Comparison of ENCODE assay signal across 12 mouse cellular contexts in genomic region chr8:70684291-70684690, GRCm38 (mm10). TPM values are rescaled to one million over a fixed set of nuclear protein-coding genes. Genes with fewer than 3 reads are reported as not detected.
A peak's percentile ranks its signal among the peaks of the same experiment; 100 is the strongest.
DNase-seq lines count a peak whose midpoint lies in the region; ATAC-seq lines count a peak whose summit lies in the region.
"Had no signal": no experiment of that assay in that cellular context is flagged by ENCODE, and none has a peak within 500 bp of the region (broad histone marks: within the 10 kb centered on the region; RNA-seq: fewer than 3 reads in every experiment).

No protein-coding gene starts in this region.

- ATAC-seq in midbrain, embryonic 14.5 days (ENCODE audit: low FRiP score, low TSS enrichment): no peak
- ATAC-seq: intestine, embryonic 16.5 days had no signal

- DNase-seq in CD4-positive helper T cell, adult 2 months (ENCODE audit: low read depth, low spot score): peak; percentile 88
- peak; percentile 90 for DNase-seq in CD4-positive, CD25-positive, alpha-beta regulatory T cell, adult 2 months (ENCODE audit: low read depth, low spot score)
- DNase-seq in frontal cortex, postnatal 36 days (ENCODE audit: low spot score in 2 of 2): peak; percentile 83 to 88
- peak; percentile 51 for DNase-seq in midbrain, embryonic 14.5 days
- DNase-seq in limb, embryonic 10.5 days (ENCODE audit: low spot score): no peak
- DNase-seq in adrenal gland, postnatal 4 days (ENCODE audit: low spot score in 2 of 2): no peak
- DNase-seq in retina, embryonic 14.5 days (ENCODE audit: low spot score): no peak
- DNase-seq: cerebellum, postnatal 10 days; lung, postnatal 36 days had no signal

- H3K4me1 ChIP-seq in midbrain, embryonic 14.5 days (ENCODE audit: control insufficient read depth, insufficient read depth, low read length): 0 out of 2 replicates have a peak, but pooled peaks cover 4% of the 10 kb centered on the region
- peaks cover 26% of the 10 kb centered on the region for H3K4me1 ChIP-seq in limb, embryonic 10.5 days

- 0 out of 2 replicates have a peak overlapping the region, but pooled peaks have one; percentile 32 for H3K27ac ChIP-seq in midbrain, embryonic 14.5 days (replicated peaks; ENCODE audit: low read depth, low read length)
- H3K27ac ChIP-seq in limb, embryonic 10.5 days: no peak overlapping the region
- H3K27ac ChIP-seq: limb, embryonic 12.5 days had no signal

- H3K9ac ChIP-seq in midbrain, embryonic 14.5 days (replicated peaks; ENCODE audit: low read length): no peak overlapping the region; the same call in 1 of the 2 replicates
- H3K9ac ChIP-seq: limb, embryonic 12.5 days had no signal

- WGBS in midbrain, embryonic 14.5 days: 32% methylated on average over 7 of the region's 7 CpGs
- 66% methylated on average over 7 of the region's 7 CpGs for WGBS in limb, embryonic 10.5 days

- no peak overlapping the region for H3K4me3 ChIP-seq in midbrain, embryonic 14.5 days (replicated peaks; ENCODE audit: low read depth, low read length)
- H3K4me3 ChIP-seq in limb, embryonic 10.5 days: no peak overlapping the region
- H3K4me3 ChIP-seq: limb, embryonic 12.5 days had no signal

- no peak overlapping the region for H3K4me2 ChIP-seq in midbrain, embryonic 14.5 days (ENCODE audit: low read length)
- H3K4me2 ChIP-seq: limb, embryonic 12.5 days had no signal

- no peaks in the 10 kb centered on the region for H3K27me3 ChIP-seq in midbrain, embryonic 14.5 days (ENCODE audit: control insufficient read depth, insufficient read depth, low read length)
- H3K27me3 ChIP-seq in limb, embryonic 10.5 days (ENCODE audit: low read depth, poor library complexity, severe bottlenecking): no peaks in the 10 kb centered on the region
- H3K27me3 ChIP-seq: limb, embryonic 12.5 days had no signal

- H3K36me3 ChIP-seq in midbrain, embryonic 14.5 days (ENCODE audit: control insufficient read depth, insufficient read depth, low read length): 0 out of 2 replicates have a peak, but pooled peaks cover 3% of the 10 kb centered on the region
- peaks cover 28% of the 10 kb centered on the region for H3K36me3 ChIP-seq in limb, embryonic 10.5 days

- H3K9me3 ChIP-seq in midbrain, embryonic 14.5 days (ENCODE audit: control insufficient read depth, low read length): no peaks in the 10 kb centered on the region
- H3K9me3 ChIP-seq in limb, embryonic 10.5 days (replicated peaks): no peaks in the 10 kb centered on the region
- H3K9me3 ChIP-seq: limb, embryonic 12.5 days had no signal

RNA-seq across cellular contexts. Expression of gene Lsm4, which starts 11.2 kb away (rescaled TPM):
- polyA plus RNA-seq in midbrain, embryonic 14.5 days (2014; fragmentation: Nextera tagmentation; extraction: Ambion mirVana): 175 and 201 TPM in 2 replicates
- 405 and 438 TPM in 2 replicates for polyA plus RNA-seq in limb, embryonic 10.5 days (2016; fragmentation: Nextera tagmentation; extraction: Ambion mirVana)
- total RNA-seq in adrenal gland, postnatal 4 days (2021): 10 to 100 TPM; 96.6 to 99.0 TPM

RNA-seq across cellular contexts. Expression of gene Jund, which starts 14.5 kb away (rescaled TPM):
- 104 and 119 TPM in 2 replicates for polyA plus RNA-seq in midbrain, embryonic 14.5 days (2014; fragmentation: Nextera tagmentation; extraction: Ambion mirVana)
- 69.0 and 80.6 TPM in 2 replicates for polyA plus RNA-seq in limb, embryonic 10.5 days (2016; fragmentation: Nextera tagmentation; extraction: Ambion mirVana)
- total RNA-seq in adrenal gland, postnatal 4 days (2021): 100 to 1,000 TPM; 185 to 195 TPM

RNA-seq across cellular contexts. Expression of gene Iqcn, which starts 19.0 kb away (rescaled TPM):
- polyA plus RNA-seq in midbrain, embryonic 14.5 days (2014; fragmentation: Nextera tagmentation; extraction: Ambion mirVana): 0.05 TPM in 2 replicates
- not detected in 2 replicates for polyA plus RNA-seq in limb, embryonic 10.5 days (2016; fragmentation: Nextera tagmentation; extraction: Ambion mirVana)
- total RNA-seq in adrenal gland, postnatal 4 days (2021): under 1 TPM; 0.14 to 0.25 TPM
- total RNA-seq: gastrocnemius, adult 18-20 months had no signal
- polyA plus RNA-seq: intestine, embryonic 16.5 days; limb, embryonic 12.5 days had no signal

RNA-seq across cellular contexts. Expression of gene Pgpep1, which starts 24.1 kb away (rescaled TPM):
- polyA plus RNA-seq in midbrain, embryonic 14.5 days (2014; fragmentation: Nextera tagmentation; extraction: Ambion mirVana): 86.9 and 95.8 TPM in 2 replicates
- polyA plus RNA-seq in limb, embryonic 10.5 days (2016; fragmentation: Nextera tagmentation; extraction: Ambion mirVana): 44.7 and 45.0 TPM in 2 replicates
- total RNA-seq in adrenal gland, postnatal 4 days (2021): 10 to 100 TPM; 62.1 to 76.0 TPM

RNA-seq across cellular contexts. Expression of gene Gm3336, which starts 34.1 kb away (rescaled TPM):
- not detected in 2 replicates for polyA plus RNA-seq in midbrain, embryonic 14.5 days (2014; fragmentation: Nextera tagmentation; extraction: Ambion mirVana)
- not detected in 2 replicates for polyA plus RNA-seq in limb, embryonic 10.5 days (2016; fragmentation: Nextera tagmentation; extraction: Ambion mirVana)
- not detected for total RNA-seq in adrenal gland, postnatal 4 days (2021)
- total RNA-seq: gastrocnemius, adult 18-20 months had no signal
- polyA plus RNA-seq: limb, embryonic 12.5 days had no signal

Comparison
In these comparisons a context has a peak if more than half of its experiments do, and no peak if none do; other contexts are left out.
1. DNase-seq: peak in CD4-positive helper T cell, adult 2 months (single experiment), CD4-positive, CD25-positive, alpha-beta regulatory T cell, adult 2 months (single experiment), frontal cortex, postnatal 36 days (2 of 2) and midbrain, embryonic 14.5 days (single experiment); none in limb, embryonic 10.5 days (single experiment), adrenal gland, postnatal 4 days (0 of 2) and retina, embryonic 14.5 days (single experiment).